Mouse (Mus musculus): ENCODE results near the gene Akap1.

Gene Akap1

DNA sequence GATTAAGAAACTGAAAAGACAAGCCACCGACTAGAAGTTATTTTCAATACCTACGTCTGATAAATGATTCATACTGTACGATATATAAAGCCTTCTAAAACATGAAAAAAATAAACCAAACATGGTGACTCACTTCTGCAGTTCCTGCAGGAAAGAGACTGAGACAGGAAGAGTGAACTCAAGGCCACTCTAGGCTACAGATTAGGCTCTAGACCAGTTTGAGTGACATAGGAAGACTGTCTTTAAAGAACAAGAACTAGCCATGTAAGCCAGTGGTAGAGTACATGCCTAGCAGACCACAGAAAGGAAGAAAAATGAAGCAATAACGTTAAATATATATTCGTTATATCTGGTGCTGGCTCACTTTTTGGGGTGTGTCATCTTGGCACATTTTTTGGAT lies 81.9 kb downstream of the Akap1 start:
- no peak for DNase-seq (ENCODE audit: low spot score)
